Mouse (Mus musculus): Measurements from ENCODE around the gene Pam16. TPM values are rescaled to one million over a fixed set of nuclear protein-coding genes. Genes with fewer than 3 reads are reported as not detected.

The Pam16 gene
- polyA plus RNA-seq, 1 experiment, result 132 TPM

- no peak overlapping the region for H3K4me3 ChIP-seq (replicated peaks; ENCODE audit: insufficient read depth, low read depth, low read length)
- DNase-seq, result no peak
- TF ChIP-seq POLR2A (IDR thresholded peaks at IDR 0.05; ENCODE audit: borderline replicate concordance, insufficient read depth, low read length) (no peak), CTCF (IDR thresholded peaks at IDR 0.05; ENCODE audit: borderline replicate concordance, insufficient read depth, low read depth, low read length) (no peak)
- no peaks in the 10 kb centered on the region for H3K27me3 ChIP-seq (ENCODE audit: control insufficient read depth, insufficient read depth, low read length)
- 78% methylated on average over 4 of the region's 4 CpGs for WGBS
- H3K4me1 ChIP-seq (ENCODE audit: control insufficient read depth, insufficient read depth, low read length), result peaks cover 1% of the 10 kb centered on the region; the same call in 1 of the 2 replicates
- H3K27ac ChIP-seq (ENCODE audit: insufficient read depth, low read length), result no peak overlapping the region
Measured at GRCm38 (mm10) chr16:4616829-4617228, 8.0 kb downstream of the Pam16 start.

GRCm38 (mm10) chr16:4615297-4615696, 9.5 kb downstream of the Pam16 start:
- DNase-seq, result no peak
- TF ChIP-seq POLR2A (IDR thresholded peaks at IDR 0.05; ENCODE audit: borderline replicate concordance, insufficient read depth, low read length) (no peak), CTCF (IDR thresholded peaks at IDR 0.05; ENCODE audit: borderline replicate concordance, insufficient read depth, low read depth, low read length) (no peak)
- Histone ChIP-seq H3K27me3 (ENCODE audit: control insufficient read depth, insufficient read depth, low read length) (no peaks in the 10 kb centered on the region), H3K4me1 (ENCODE audit: control insufficient read depth, insufficient read depth, low read length) (no peaks in the 10 kb centered on the region), H3K4me3 (replicated peaks; ENCODE audit: insufficient read depth, low read depth, low read length) (no peak overlapping the region), H3K27ac (ENCODE audit: insufficient read depth, low read length) (no peak overlapping the region)
- 85% methylated on average over 1 of the region's 1 CpGs for whole genome bisulfite sequencing

GRCm38 (mm10) chr16:4614639-4615038, 10.1 kb downstream of the Pam16 start:
- H3K4me1 ChIP-seq (ENCODE audit: control insufficient read depth, insufficient read depth, low read length), result no peaks in the 10 kb centered on the region
- DNase-seq, result no peak
- no peak overlapping the region for H3K4me3 ChIP-seq (replicated peaks; ENCODE audit: insufficient read depth, low read depth, low read length)
- no peak overlapping the region for H3K27ac ChIP-seq (ENCODE audit: insufficient read depth, low read length)
- no peaks in the 10 kb centered on the region for H3K27me3 ChIP-seq (ENCODE audit: control insufficient read depth, insufficient read depth, low read length)
- WGBS, result 90% methylated on average over 3 of the region's 3 CpGs
- TF ChIP-seq POLR2A (IDR thresholded peaks at IDR 0.05; ENCODE audit: borderline replicate concordance, insufficient read depth, low read length), result no peak

- H3K4me1 ChIP-seq (ENCODE audit: control insufficient read depth, insufficient read depth, low read length), result no peaks in the 10 kb centered on the region
- no peak for DNase-seq
- no peak for TF ChIP-seq POLR2A (IDR thresholded peaks at IDR 0.05; ENCODE audit: borderline replicate concordance, insufficient read depth, low read length)
- TF ChIP-seq CTCF (IDR thresholded peaks at IDR 0.05; ENCODE audit: borderline replicate concordance, insufficient read depth, low read depth, low read length), result no peak
- H3K27me3 ChIP-seq (ENCODE audit: control insufficient read depth, insufficient read depth, low read length), result no peaks in the 10 kb centered on the region
- no peak overlapping the region for H3K27ac ChIP-seq (ENCODE audit: insufficient read depth, low read length)
- WGBS, result 93% methylated on average over 9 of the region's 9 CpGs
- no peak overlapping the region for H3K4me3 ChIP-seq (replicated peaks; ENCODE audit: insufficient read depth, low read depth, low read length)
Measured at GRCm38 (mm10) chr16:4613736-4614135, 11.1 kb downstream of the Pam16 start.

- H3K27me3 ChIP-seq (ENCODE audit: control insufficient read depth, insufficient read depth, low read length), result no peaks in the 10 kb centered on the region
- WGBS, result 93% methylated on average over 7 of the region's 7 CpGs
- H3K4me1 ChIP-seq (ENCODE audit: control insufficient read depth, insufficient read depth, low read length), result no peaks in the 10 kb centered on the region; the same call in 1 of the 2 replicates
- H3K4me3 ChIP-seq (replicated peaks; ENCODE audit: insufficient read depth, low read depth, low read length), result no peak overlapping the region
- TF ChIP-seq POLR2A (IDR thresholded peaks at IDR 0.05; ENCODE audit: borderline replicate concordance, insufficient read depth, low read length), result no peak
- no peak for TF ChIP-seq CTCF (IDR thresholded peaks at IDR 0.05; ENCODE audit: borderline replicate concordance, insufficient read depth, low read depth, low read length)
- no peak for DNase-seq
- no peak overlapping the region for H3K27ac ChIP-seq (ENCODE audit: insufficient read depth, low read length)
Measured at GRCm38 (mm10) chr16:4611676-4612075, 13.1 kb downstream of the Pam16 start.

GRCm38 (mm10) chr16:4611193-4611592, 13.6 kb downstream of the Pam16 start:
- H3K4me3 ChIP-seq (replicated peaks; ENCODE audit: insufficient read depth, low read depth, low read length), result no peak overlapping the region
- no peaks in the 10 kb centered on the region; the same call in 1 of the 2 replicates for H3K4me1 ChIP-seq (ENCODE audit: control insufficient read depth, insufficient read depth, low read length)
- 88% methylated on average over 5 of the region's 5 CpGs for WGBS
- no peak for DNase-seq
- no peak overlapping the region for H3K27ac ChIP-seq (ENCODE audit: insufficient read depth, low read length)
- no peaks in the 10 kb centered on the region for H3K27me3 ChIP-seq (ENCODE audit: control insufficient read depth, insufficient read depth, low read length)
- TF ChIP-seq CTCF (IDR thresholded peaks at IDR 0.05; ENCODE audit: borderline replicate concordance, insufficient read depth, low read depth, low read length) (no peak), POLR2A (IDR thresholded peaks at IDR 0.05; ENCODE audit: borderline replicate concordance, insufficient read depth, low read length) (no peak)

GRCm38 (mm10) chr16:4608532-4609059, 16.2 kb downstream of the Pam16 start:
- no peak overlapping the region for H3K27ac ChIP-seq (ENCODE audit: insufficient read depth, low read length)
- H3K27me3 ChIP-seq (ENCODE audit: control insufficient read depth, insufficient read depth, low read length), result no peaks in the 10 kb centered on the region
- H3K4me1 ChIP-seq (ENCODE audit: control insufficient read depth, insufficient read depth, low read length), result no peaks in the 10 kb centered on the region; the same call in 1 of the 2 replicates
- no peak for TF ChIP-seq POLR2A (IDR thresholded peaks at IDR 0.05; ENCODE audit: borderline replicate concordance, insufficient read depth, low read length)
- no peak for TF ChIP-seq CTCF (IDR thresholded peaks at IDR 0.05; ENCODE audit: borderline replicate concordance, insufficient read depth, low read depth, low read length)
- DNase-seq, result no peak
- no peak overlapping the region for H3K4me3 ChIP-seq (replicated peaks; ENCODE audit: insufficient read depth, low read depth, low read length)
- WGBS, result 84% methylated on average over 19 of the region's 19 CpGs

- H3K4me1 ChIP-seq (ENCODE audit: control insufficient read depth, insufficient read depth, low read length), result no peaks in the 10 kb centered on the region; the same call in none of the 2 replicates
- no peak overlapping the region for H3K27ac ChIP-seq (ENCODE audit: insufficient read depth, low read length)
- WGBS, result 49% methylated on average over 9 of the region's 9 CpGs
Measured at GRCm38 (mm10) chr16:4607818-4608531, 16.8 kb downstream of the Pam16 start.

More at GRCm38 (mm10) chr16:4607818-4608531, 16.8 kb downstream of the Pam16 start:
- peak; percentile 96 for TF ChIP-seq CTCF (IDR thresholded peaks at IDR 0.05; ENCODE audit: borderline replicate concordance, insufficient read depth, low read depth, low read length)
- no peak for TF ChIP-seq POLR2A (IDR thresholded peaks at IDR 0.05; ENCODE audit: borderline replicate concordance, insufficient read depth, low read length)
- Histone ChIP-seq H3K27me3 (ENCODE audit: control insufficient read depth, insufficient read depth, low read length) (no peaks in the 10 kb centered on the region), H3K4me3 (replicated peaks; ENCODE audit: insufficient read depth, low read depth, low read length) (no peak overlapping the region)
- peak; percentile 84 to 91 for DNase-seq

Measured in cerebellum, adult 2 months (tissue).